Mouse (Mus musculus): ENCODE data around the gene Ppfia2. TPM values are rescaled to one million over a fixed set of nuclear protein-coding genes. Genes with fewer than 3 reads are reported as not detected.

The Ppfia2 gene
- polyA plus RNA-seq, 1 experiment from 2014 or later: 0.23 TPM

GRCm38 (mm10) chr10:106587817-106588216, 117.7 kb downstream of the Ppfia2 start:
- Histone ChIP-seq H3K27me3 (replicated peaks; ENCODE audit: control insufficient read depth, insufficient read depth, low read length) (no peaks in the 10 kb centered on the region), H3K27ac (ENCODE audit: low read depth, low read length) (no peak overlapping the region), H3K4me3 (ENCODE audit: low read depth, low read length) (no peak overlapping the region), H3K36me3 (ENCODE audit: control insufficient read depth, insufficient read depth, low read length) (no peaks in the 10 kb centered on the region), H3K4me2 (no peak overlapping the region), H3K4me1 (replicated peaks; ENCODE audit: control insufficient read depth, insufficient read depth, low read length) (no peaks in the 10 kb centered on the region), H3K9me3 (ENCODE audit: control insufficient read depth, low read length) (no peaks in the 10 kb centered on the region), H3K9ac (ENCODE audit: low read depth, low read length) (no peak overlapping the region)
- ATAC-seq (replicated peaks; ENCODE audit: low FRiP score) (no peak), DNase-seq (ENCODE audit: low spot score) (no peak)
- WGBS: 73% methylated on average over 5 of the region's 5 CpGs

GRCm38 (mm10) chr10:106590944-106591343, 120.8 kb downstream of the Ppfia2 start:
- WGBS: 81% methylated on average over 1 of the region's 1 CpGs
- Histone ChIP-seq H3K27me3 (replicated peaks; ENCODE audit: control insufficient read depth, insufficient read depth, low read length) (no peaks in the 10 kb centered on the region), H3K9ac (ENCODE audit: low read depth, low read length) (no peak overlapping the region), H3K4me1 (replicated peaks; ENCODE audit: control insufficient read depth, insufficient read depth, low read length) (no peaks in the 10 kb centered on the region), H3K36me3 (ENCODE audit: control insufficient read depth, insufficient read depth, low read length) (no peaks in the 10 kb centered on the region), H3K9me3 (ENCODE audit: control insufficient read depth, low read length) (no peaks in the 10 kb centered on the region), H3K27ac (ENCODE audit: low read depth, low read length) (no peak overlapping the region), H3K4me2 (no peak overlapping the region), H3K4me3 (ENCODE audit: low read depth, low read length) (no peak overlapping the region)
- ATAC-seq (replicated peaks; ENCODE audit: low FRiP score): no peak
- DNase-seq (ENCODE audit: low spot score): no peak

- ATAC-seq (replicated peaks; ENCODE audit: low FRiP score) (no peak), DNase-seq (ENCODE audit: low spot score) (no peak)
- no peak overlapping the region for H3K4me2 ChIP-seq
- WGBS: 23% methylated on average over 1 of the region's 1 CpGs
- no peaks in the 10 kb centered on the region for H3K27me3 ChIP-seq (replicated peaks; ENCODE audit: control insufficient read depth, insufficient read depth, low read length)
- H3K9me3 ChIP-seq (ENCODE audit: control insufficient read depth, low read length): no peaks in the 10 kb centered on the region
- no peak overlapping the region for H3K9ac ChIP-seq (ENCODE audit: low read depth, low read length)
- no peak overlapping the region for H3K27ac ChIP-seq (ENCODE audit: low read depth, low read length)
- H3K4me1 ChIP-seq (replicated peaks; ENCODE audit: control insufficient read depth, insufficient read depth, low read length): no peaks in the 10 kb centered on the region
- H3K4me3 ChIP-seq (ENCODE audit: low read depth, low read length): no peak overlapping the region
- H3K36me3 ChIP-seq (ENCODE audit: control insufficient read depth, insufficient read depth, low read length): no peaks in the 10 kb centered on the region
These were observed 126.8 kb downstream of the Ppfia2 start for GRCm38 (mm10) chr10:106596976-106597375.

- no peak overlapping the region for H3K9ac ChIP-seq (ENCODE audit: low read depth, low read length)
These were observed 133.3 kb downstream of the Ppfia2 start for GRCm38 (mm10) chr10:106603319-106603898.

GRCm38 (mm10) chr10:106609177-106609981, 139.2 kb downstream of the Ppfia2 start:
- WGBS: 33% methylated on average over 7 of the region's 7 CpGs
- Histone ChIP-seq H3K27me3 (replicated peaks; ENCODE audit: control insufficient read depth, insufficient read depth, low read length) (no peaks in the 10 kb centered on the region), H3K4me2 (no peak overlapping the region), H3K9me3 (ENCODE audit: control insufficient read depth, low read length) (no peaks in the 10 kb centered on the region), H3K27ac (ENCODE audit: low read depth, low read length) (no peak overlapping the region), H3K4me1 (replicated peaks; ENCODE audit: control insufficient read depth, insufficient read depth, low read length) (no peaks in the 10 kb centered on the region), H3K4me3 (ENCODE audit: low read depth, low read length) (no peak overlapping the region), H3K9ac (ENCODE audit: low read depth, low read length) (no peak overlapping the region), H3K36me3 (ENCODE audit: control insufficient read depth, insufficient read depth, low read length) (no peaks in the 10 kb centered on the region)
- no peak for ATAC-seq (replicated peaks; ENCODE audit: low FRiP score)
- no peak for DNase-seq (ENCODE audit: low spot score)

More at GRCm38 (mm10) chr10:106603319-106603898, 133.3 kb downstream of the Ppfia2 start:
- no peaks in the 10 kb centered on the region for H3K9me3 ChIP-seq (ENCODE audit: control insufficient read depth, low read length)
- no peak overlapping the region for H3K4me3 ChIP-seq (ENCODE audit: low read depth, low read length)
- ATAC-seq (replicated peaks; ENCODE audit: low FRiP score) (no peak), DNase-seq (ENCODE audit: low spot score) (no peak)
- H3K27me3 ChIP-seq (replicated peaks; ENCODE audit: control insufficient read depth, insufficient read depth, low read length): no peaks in the 10 kb centered on the region
- WGBS: 60% methylated on average over 5 of the region's 5 CpGs
- H3K4me1 ChIP-seq (replicated peaks; ENCODE audit: control insufficient read depth, insufficient read depth, low read length): no peaks in the 10 kb centered on the region
- H3K4me2 ChIP-seq: no peak overlapping the region
- no peak overlapping the region for H3K27ac ChIP-seq (ENCODE audit: low read depth, low read length)
- H3K36me3 ChIP-seq (ENCODE audit: control insufficient read depth, insufficient read depth, low read length): no peaks in the 10 kb centered on the region

- Histone ChIP-seq H3K9me3 (ENCODE audit: control insufficient read depth, low read length) (no peaks in the 10 kb centered on the region), H3K4me2 (no peak overlapping the region), H3K4me3 (ENCODE audit: low read depth, low read length) (no peak overlapping the region), H3K4me1 (replicated peaks; ENCODE audit: control insufficient read depth, insufficient read depth, low read length) (no peaks in the 10 kb centered on the region), H3K27me3 (replicated peaks; ENCODE audit: control insufficient read depth, insufficient read depth, low read length) (no peaks in the 10 kb centered on the region), H3K36me3 (ENCODE audit: control insufficient read depth, insufficient read depth, low read length) (no peaks in the 10 kb centered on the region), H3K27ac (ENCODE audit: low read depth, low read length) (no peak overlapping the region), H3K9ac (ENCODE audit: low read depth, low read length) (no peak overlapping the region)
- no peak for DNase-seq (ENCODE audit: low spot score)
- ATAC-seq (replicated peaks; ENCODE audit: low FRiP score): no peak
- 84% methylated on average over 3 of the region's 3 CpGs for WGBS
These were observed 140.1 kb downstream of the Ppfia2 start for GRCm38 (mm10) chr10:106610222-106610621.

GRCm38 (mm10) chr10:106618194-106618593, 148.1 kb downstream of the Ppfia2 start:
- Histone ChIP-seq H3K9me3 (ENCODE audit: control insufficient read depth, low read length) (no peaks in the 10 kb centered on the region), H3K27me3 (replicated peaks; ENCODE audit: control insufficient read depth, insufficient read depth, low read length) (no peaks in the 10 kb centered on the region), H3K36me3 (ENCODE audit: control insufficient read depth, insufficient read depth, low read length) (no peaks in the 10 kb centered on the region), H3K9ac (ENCODE audit: low read depth, low read length) (no peak overlapping the region), H3K4me2 (no peak overlapping the region), H3K27ac (ENCODE audit: low read depth, low read length) (no peak overlapping the region), H3K4me1 (replicated peaks; ENCODE audit: control insufficient read depth, insufficient read depth, low read length) (no peaks in the 10 kb centered on the region), H3K4me3 (ENCODE audit: low read depth, low read length) (no peak overlapping the region)
- WGBS: 70% methylated on average over 1 of the region's 1 CpGs
- DNase-seq (ENCODE audit: low spot score) (no peak), ATAC-seq (replicated peaks; ENCODE audit: low FRiP score) (no peak)

GRCm38 (mm10) chr10:106620952-106621351, 150.8 kb downstream of the Ppfia2 start:
- no peak overlapping the region for H3K4me3 ChIP-seq (ENCODE audit: low read depth, low read length)
- no peaks in the 10 kb centered on the region for H3K27me3 ChIP-seq (replicated peaks; ENCODE audit: control insufficient read depth, insufficient read depth, low read length)
- H3K4me1 ChIP-seq (replicated peaks; ENCODE audit: control insufficient read depth, insufficient read depth, low read length): no peaks in the 10 kb centered on the region
- no peak overlapping the region for H3K27ac ChIP-seq (ENCODE audit: low read depth, low read length)
- WGBS: 77% methylated on average over 1 of the region's 1 CpGs
- ATAC-seq (replicated peaks; ENCODE audit: low FRiP score) (no peak), DNase-seq (ENCODE audit: low spot score) (no peak)
- no peak overlapping the region for H3K9ac ChIP-seq (ENCODE audit: low read depth, low read length)
- no peak overlapping the region for H3K4me2 ChIP-seq
- no peaks in the 10 kb centered on the region for H3K9me3 ChIP-seq (ENCODE audit: control insufficient read depth, low read length)
- no peaks in the 10 kb centered on the region for H3K36me3 ChIP-seq (ENCODE audit: control insufficient read depth, insufficient read depth, low read length)

- Histone ChIP-seq H3K27me3 (replicated peaks; ENCODE audit: control insufficient read depth, insufficient read depth, low read length) (no peaks in the 10 kb centered on the region), H3K4me1 (replicated peaks; ENCODE audit: control insufficient read depth, insufficient read depth, low read length) (no peaks in the 10 kb centered on the region), H3K9ac (ENCODE audit: low read depth, low read length) (no peak overlapping the region), H3K9me3 (ENCODE audit: control insufficient read depth, low read length) (no peaks in the 10 kb centered on the region), H3K4me2 (no peak overlapping the region), H3K4me3 (ENCODE audit: low read depth, low read length) (no peak overlapping the region), H3K27ac (ENCODE audit: low read depth, low read length) (no peak overlapping the region), H3K36me3 (ENCODE audit: control insufficient read depth, insufficient read depth, low read length) (no peaks in the 10 kb centered on the region)
- 84% methylated on average over 10 of the region's 10 CpGs for WGBS
- ATAC-seq (replicated peaks; ENCODE audit: low FRiP score) (no peak), DNase-seq (ENCODE audit: low spot score) (no peak)
These were observed 153.2 kb downstream of the Ppfia2 start for GRCm38 (mm10) chr10:106623342-106623741.
